Mouse (Mus musculus): ENCODE measurements around the gene Ms4a15. TPM values are rescaled to one million over a fixed set of nuclear protein-coding genes. Genes with fewer than 3 reads are reported as not detected.
A peak's percentile ranks its signal among the peaks of the same experiment; 100 is the strongest.

Ms4a15 gene
- polyA plus RNA-seq, 1 experiment, result not detected

- DNase-seq (ENCODE audit: low spot score), result no peak
These were observed 33.1 kb downstream of the Ms4a15 start for GRCm38 (mm10) chr19:10959978-10960346.

- no peak for DNase-seq (ENCODE audit: low spot score)
These were observed 33.7 kb downstream of the Ms4a15 start for GRCm38 (mm10) chr19:10959085-10959977.

GRCm38 (mm10) chr19:10952021-10952939 is 40.8 kb downstream of the Ms4a15 start:
- DNase-seq (ENCODE audit: low spot score), result no peak

- DNase-seq (ENCODE audit: low spot score), result no peak
These were observed 43.5 kb downstream of the Ms4a15 start for GRCm38 (mm10) chr19:10949558-10949957.

GRCm38 (mm10) chr19:10949112-10949511 is 43.9 kb downstream of the Ms4a15 start, which contains the start of gene Ccdc86:
TSS of gene Ccdc86 (minus strand) at chr19:10949266.
- peak; percentile 86 for DNase-seq (ENCODE audit: low spot score)

- no peak for DNase-seq (ENCODE audit: low spot score)
These were observed 44.6 kb downstream of the Ms4a15 start for GRCm38 (mm10) chr19:10948416-10948815.

GRCm38 (mm10) chr19:10947219-10947618 is 45.8 kb downstream of the Ms4a15 start:
- DNase-seq (ENCODE audit: low spot score), result no peak

- DNase-seq (ENCODE audit: low spot score), result no peak
These were observed 46.5 kb downstream of the Ms4a15 start for GRCm38 (mm10) chr19:10946506-10946905.

GRCm38 (mm10) chr19:10943955-10944354 is 49.1 kb downstream of the Ms4a15 start:
- no peak for DNase-seq (ENCODE audit: low spot score)

GRCm38 (mm10) chr19:10940801-10941457 is 52.1 kb downstream of the Ms4a15 start:
- no peak for DNase-seq (ENCODE audit: low spot score)

GRCm38 (mm10) chr19:10940097-10940800 is 52.8 kb downstream of the Ms4a15 start:
- DNase-seq (ENCODE audit: low spot score), result peak; percentile 47

GRCm38 (mm10) chr19:10938771-10939170 is 54.3 kb downstream of the Ms4a15 start:
- no peak for DNase-seq (ENCODE audit: low spot score)

- no peak for DNase-seq (ENCODE audit: low spot score)
These were observed 55.9 kb downstream of the Ms4a15 start, which contains the start of gene Ptgdr2 for GRCm38 (mm10) chr19:10937110-10937563. TSS of gene Ptgdr2 (plus strand) at chr19:10937160.

GRCm38 (mm10) chr19:10936077-10936476 is 57.0 kb downstream of the Ms4a15 start:
- no peak for DNase-seq (ENCODE audit: low spot score)

- no peak for DNase-seq (ENCODE audit: low spot score)
These were observed 58.0 kb downstream of the Ms4a15 start for GRCm38 (mm10) chr19:10935029-10935428.

- DNase-seq (ENCODE audit: low spot score), result no peak
These were observed 62.4 kb downstream of the Ms4a15 start for GRCm38 (mm10) chr19:10930641-10931040.

Other genes starting within 250 kb of the Ms4a15 start
- gene Cd6, start 163.2 kb downstream of the Ms4a15 start, polyA plus RNA-seq (2012; rRNA removed), result 0.39 and 0.50 TPM in 2 replicates
- gene Slc15a3, start 153.5 kb downstream of the Ms4a15 start, polyA plus RNA-seq (2012; rRNA removed), result 0.99 and 1.7 TPM in 2 replicates
- 14.7 and 16.5 TPM in 2 replicates for gene Tmem132a, start 123.3 kb downstream of the Ms4a15 start, polyA plus RNA-seq (2012; rRNA removed)
- gene Tmem109, start 111.2 kb downstream of the Ms4a15 start, polyA plus RNA-seq (2012; rRNA removed), result 132 and 133 TPM in 2 replicates
- 102 and 133 TPM in 2 replicates for gene Prpf19, start 98.0 kb downstream of the Ms4a15 start, polyA plus RNA-seq (2012; rRNA removed)
- 0.56 and 1.4 TPM in 2 replicates for gene Zp1, start 72.6 kb downstream of the Ms4a15 start, polyA plus RNA-seq (2012; rRNA removed)
- 0.06 TPM in 2 replicates for gene Ptgdr2, start 56.1 kb downstream of the Ms4a15 start, polyA plus RNA-seq (2012; rRNA removed)
- 7.3 and 7.9 TPM in 2 replicates for gene Ccdc86, start 44.0 kb downstream of the Ms4a15 start, polyA plus RNA-seq (2012; rRNA removed)
- 0.06 TPM in 1 of 2 replicates, not detected in the other for gene Ms4a10, start 18.6 kb downstream of the Ms4a15 start, polyA plus RNA-seq (2012; rRNA removed)
- not detected in 2 replicates for gene Ms4a18, start 24.8 kb upstream of the Ms4a15 start, polyA plus RNA-seq (2012; rRNA removed)
- gene Ms4a8a, start 87.9 kb upstream of the Ms4a15 start, polyA plus RNA-seq (2012; rRNA removed), result 1.7 and 2.2 TPM in 2 replicates
- gene 1700017D01Rik, start 137.6 kb upstream of the Ms4a15 start, polyA plus RNA-seq (2012; rRNA removed), result not detected in 2 replicates
- not detected in 2 replicates for gene 1700025F22Rik, start 172.1 kb upstream of the Ms4a15 start, polyA plus RNA-seq (2012; rRNA removed)
- gene Ms4a13, start 203.5 kb upstream of the Ms4a15 start, polyA plus RNA-seq (2012; rRNA removed), result not detected in 2 replicates
- gene Ms4a12, start 239.2 kb upstream of the Ms4a15 start, polyA plus RNA-seq (2012; rRNA removed), result not detected in 2 replicates